Mouse (Mus musculus): ENCODE results near the gene Cyp2s1. TPM values are rescaled to one million over a fixed set of nuclear protein-coding genes. Genes with fewer than 3 reads are reported as not detected.

The Cyp2s1 gene
- polyA plus RNA-seq, 1 experiment from 2014 or later: 53.1 TPM

- H3K27ac ChIP-seq (ENCODE audit: low read length): peak within 1 kb of the TSS; percentile 86
- under 1% methylated on average over 29 of the region's 30 CpGs for WGBS
- H3K27me3 ChIP-seq (ENCODE audit: control insufficient read depth, insufficient read depth, low read length): no peaks in the 10 kb centered on the region
- peak; percentile 93 for ATAC-seq (ENCODE audit: insufficient read depth, low FRiP score)
- 0 out of 2 replicates have a peak, but pooled peaks cover 5% of the 10 kb centered on the region for H3K36me3 ChIP-seq (ENCODE audit: control insufficient read depth, insufficient read depth, low read length)
- peak within 1 kb of the TSS; percentile 70 for H3K4me3 ChIP-seq (replicated peaks; ENCODE audit: low read length)
- peak within 1 kb of the TSS; percentile 73 for H3K4me2 ChIP-seq (ENCODE audit: low read depth, low read length)
- peaks cover 19% of the 10 kb centered on the region for H3K4me1 ChIP-seq (ENCODE audit: control insufficient read depth, insufficient read depth, low read length)
- H3K9ac ChIP-seq (ENCODE audit: low read length): peak within 1 kb of the TSS; percentile 78
- no peaks in the 10 kb centered on the region for H3K9me3 ChIP-seq (replicated peaks; ENCODE audit: control insufficient read depth, low read length)
These were observed 28.2 kb downstream of the Cyp2s1 start, which contains the start of gene Axl for GRCm38 (mm10) chr7:25788220-25789128. Gene Axl (minus strand): TSS chr7:25788705.

DNA sequence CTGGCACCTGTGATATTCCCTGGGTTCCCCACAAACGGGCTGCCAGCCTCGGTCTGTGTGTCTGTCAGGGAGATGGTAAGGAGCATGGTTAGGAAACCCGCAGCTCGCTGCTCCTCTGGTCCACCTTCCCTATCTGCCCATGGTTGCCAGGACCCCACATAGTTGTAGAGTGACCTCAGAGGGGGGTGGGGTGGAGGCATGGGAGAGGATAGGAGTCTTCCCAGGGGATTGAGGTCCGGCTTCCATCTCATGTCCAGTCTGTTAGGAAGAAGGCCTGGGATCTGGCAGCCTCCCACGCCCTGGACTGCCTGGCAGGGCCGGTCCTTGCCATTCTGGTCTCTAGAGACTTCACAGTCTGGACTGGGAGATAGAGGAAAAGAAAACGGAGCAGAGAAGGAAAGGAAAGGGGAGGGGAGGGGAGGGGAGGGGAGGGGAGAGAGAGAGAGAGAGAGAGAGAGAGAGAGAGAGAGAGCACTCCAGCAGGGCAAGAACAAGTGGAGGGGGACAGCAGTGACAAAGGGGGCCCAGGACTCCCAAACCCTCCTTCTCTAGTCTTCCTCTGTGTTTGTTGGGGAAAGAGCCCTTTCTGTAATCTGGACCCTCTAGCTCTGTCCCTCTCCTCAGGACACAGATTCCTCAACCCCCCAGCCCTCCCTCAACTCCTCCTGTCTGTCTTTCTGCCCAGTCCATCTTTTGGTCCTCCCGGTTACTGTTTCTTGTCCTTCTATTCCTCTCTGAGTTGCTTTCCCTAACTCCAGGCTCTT is 29.1 kb downstream of the Cyp2s1 start:
- 0 out of 2 replicates have a peak, but pooled peaks cover 5% of the 10 kb centered on the region for H3K36me3 ChIP-seq (ENCODE audit: control insufficient read depth, insufficient read depth, low read length)
- no peaks in the 10 kb centered on the region for H3K27me3 ChIP-seq (ENCODE audit: control insufficient read depth, insufficient read depth, low read length)
- H3K9me3 ChIP-seq (replicated peaks; ENCODE audit: control insufficient read depth, low read length): no peaks in the 10 kb centered on the region
- peaks cover 19% of the 10 kb centered on the region for H3K4me1 ChIP-seq (ENCODE audit: control insufficient read depth, insufficient read depth, low read length)
- peak overlapping the region; percentile 70 for H3K4me3 ChIP-seq (replicated peaks; ENCODE audit: low read length)
- H3K9ac ChIP-seq (ENCODE audit: low read length): peak overlapping the region; percentile 78
- 0 out of 2 replicates have a peak, but pooled peaks have one; percentile 6 for ATAC-seq (ENCODE audit: insufficient read depth, low FRiP score)
- peak overlapping the region; percentile 73 for H3K4me2 ChIP-seq (ENCODE audit: low read depth, low read length)
- 17% methylated on average over 9 of the region's 9 CpGs for WGBS
- peak overlapping the region; percentile 86; the same call in 1 of the 2 replicates for H3K27ac ChIP-seq (ENCODE audit: low read length)

GRCm38 (mm10) chr7:25786974-25787373 is 29.7 kb downstream of the Cyp2s1 start:
- WGBS: 50% methylated on average over 4 of the region's 4 CpGs
- H3K27ac ChIP-seq (ENCODE audit: low read length): no peak overlapping the region
- peak overlapping the region; percentile 73; the same call in 1 of the 2 replicates for H3K4me2 ChIP-seq (ENCODE audit: low read depth, low read length)
- H3K27me3 ChIP-seq (ENCODE audit: control insufficient read depth, insufficient read depth, low read length): no peaks in the 10 kb centered on the region
- H3K36me3 ChIP-seq (ENCODE audit: control insufficient read depth, insufficient read depth, low read length): 0 out of 2 replicates have a peak, but pooled peaks cover 5% of the 10 kb centered on the region
- H3K9ac ChIP-seq (ENCODE audit: low read length): peak overlapping the region; percentile 78
- peaks cover 23% of the 10 kb centered on the region for H3K4me1 ChIP-seq (ENCODE audit: control insufficient read depth, insufficient read depth, low read length)
- ATAC-seq (ENCODE audit: insufficient read depth, low FRiP score): no peak
- no peaks in the 10 kb centered on the region for H3K9me3 ChIP-seq (replicated peaks; ENCODE audit: control insufficient read depth, low read length)
- H3K4me3 ChIP-seq (replicated peaks; ENCODE audit: low read length): peak overlapping the region; percentile 70; the same call in 1 of the 2 replicates

- no peak overlapping the region; the same call in 1 of the 2 replicates for H3K9ac ChIP-seq (ENCODE audit: low read length)
These were observed 31.0 kb downstream of the Cyp2s1 start for GRCm38 (mm10) chr7:25785752-25786151.

DNA sequence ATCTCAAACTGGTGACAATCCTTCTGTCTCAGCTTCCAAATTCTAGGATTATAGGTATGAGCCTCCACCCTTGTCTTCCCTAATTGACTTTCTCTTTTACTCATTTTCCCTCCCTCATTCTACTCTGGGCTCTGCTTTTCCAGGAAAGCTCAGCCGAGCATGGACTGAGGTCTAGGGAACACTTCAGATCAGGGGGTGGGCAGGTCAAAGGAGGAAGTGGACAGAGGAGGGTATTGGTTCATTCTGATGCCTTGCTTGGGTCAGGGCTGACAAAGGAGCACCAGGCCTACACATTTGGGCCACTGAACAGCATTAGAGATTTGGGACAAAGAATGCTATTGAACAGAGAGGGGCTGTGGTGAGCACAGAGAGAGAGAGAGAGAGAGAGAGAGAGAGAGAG is 31.9 kb downstream of the Cyp2s1 start:
- 0 out of 2 replicates have a peak, but pooled peaks cover 5% of the 10 kb centered on the region for H3K36me3 ChIP-seq (ENCODE audit: control insufficient read depth, insufficient read depth, low read length)
- H3K9me3 ChIP-seq (replicated peaks; ENCODE audit: control insufficient read depth, low read length): no peaks in the 10 kb centered on the region
- no peaks in the 10 kb centered on the region for H3K27me3 ChIP-seq (ENCODE audit: control insufficient read depth, insufficient read depth, low read length)
- H3K4me1 ChIP-seq (ENCODE audit: control insufficient read depth, insufficient read depth, low read length): peaks cover 34% of the 10 kb centered on the region
- no peak overlapping the region for H3K4me3 ChIP-seq (replicated peaks; ENCODE audit: low read length)
- H3K9ac ChIP-seq (ENCODE audit: low read length): no peak overlapping the region
- no peak for ATAC-seq (ENCODE audit: insufficient read depth, low FRiP score)
- no peak overlapping the region for H3K27ac ChIP-seq (ENCODE audit: low read length)
- no peak overlapping the region for H3K4me2 ChIP-seq (ENCODE audit: low read depth, low read length)
- 50% methylated on average over 1 of the region's 1 CpGs for whole genome bisulfite sequencing

More at GRCm38 (mm10) chr7:25785752-25786151, 31.0 kb downstream of the Cyp2s1 start:
- Histone ChIP-seq H3K27ac (ENCODE audit: low read length) (no peak overlapping the region), H3K36me3 (ENCODE audit: control insufficient read depth, insufficient read depth, low read length) (0 out of 2 replicates have a peak, but pooled peaks cover 5% of the 10 kb centered on the region), H3K4me2 (ENCODE audit: low read depth, low read length) (no peak overlapping the region), H3K27me3 (ENCODE audit: control insufficient read depth, insufficient read depth, low read length) (no peaks in the 10 kb centered on the region), H3K4me3 (replicated peaks; ENCODE audit: low read length) (no peak overlapping the region), H3K4me1 (ENCODE audit: control insufficient read depth, insufficient read depth, low read length) (peaks cover 35% of the 10 kb centered on the region), H3K9me3 (replicated peaks; ENCODE audit: control insufficient read depth, low read length) (no peaks in the 10 kb centered on the region)
- WGBS: 53% methylated on average over 4 of the region's 4 CpGs
- ATAC-seq (ENCODE audit: insufficient read depth, low FRiP score): no peak

- 53% methylated on average over 8 of the region's 8 CpGs for WGBS
- Histone ChIP-seq H3K4me1 (ENCODE audit: control insufficient read depth, insufficient read depth, low read length) (peaks cover 28% of the 10 kb centered on the region), H3K4me3 (replicated peaks; ENCODE audit: low read length) (no peak overlapping the region), H3K9me3 (replicated peaks; ENCODE audit: control insufficient read depth, low read length) (no peaks in the 10 kb centered on the region), H3K36me3 (ENCODE audit: control insufficient read depth, insufficient read depth, low read length) (peaks cover 6% of the 10 kb centered on the region; the same call in 1 of the 2 replicates), H3K27me3 (ENCODE audit: control insufficient read depth, insufficient read depth, low read length) (no peaks in the 10 kb centered on the region), H3K4me2 (ENCODE audit: low read depth, low read length) (no peak overlapping the region), H3K27ac (ENCODE audit: low read length) (no peak overlapping the region), H3K9ac (ENCODE audit: low read length) (no peak overlapping the region)
- ATAC-seq (ENCODE audit: insufficient read depth, low FRiP score): no peak
These were observed 33.0 kb downstream of the Cyp2s1 start for GRCm38 (mm10) chr7:25783746-25784145.

- H3K27ac ChIP-seq (ENCODE audit: low read length): peak overlapping the region; percentile 68
- no peaks in the 10 kb centered on the region for H3K9me3 ChIP-seq (replicated peaks; ENCODE audit: control insufficient read depth, low read length)
- no peak overlapping the region for H3K9ac ChIP-seq (ENCODE audit: low read length)
- H3K36me3 ChIP-seq (ENCODE audit: control insufficient read depth, insufficient read depth, low read length): peaks cover 15% of the 10 kb centered on the region
- peaks cover 28% of the 10 kb centered on the region for H3K4me1 ChIP-seq (ENCODE audit: control insufficient read depth, insufficient read depth, low read length)
- H3K4me3 ChIP-seq (replicated peaks; ENCODE audit: low read length): no peak overlapping the region
- ATAC-seq (ENCODE audit: insufficient read depth, low FRiP score): no peak
- peak overlapping the region; percentile 65; the same call in 1 of the 2 replicates for H3K4me2 ChIP-seq (ENCODE audit: low read depth, low read length)
- WGBS: 59% methylated on average over 6 of the region's 6 CpGs
- H3K27me3 ChIP-seq (ENCODE audit: control insufficient read depth, insufficient read depth, low read length): no peaks in the 10 kb centered on the region
These were observed 34.0 kb downstream of the Cyp2s1 start for GRCm38 (mm10) chr7:25782744-25783143.

DNA sequence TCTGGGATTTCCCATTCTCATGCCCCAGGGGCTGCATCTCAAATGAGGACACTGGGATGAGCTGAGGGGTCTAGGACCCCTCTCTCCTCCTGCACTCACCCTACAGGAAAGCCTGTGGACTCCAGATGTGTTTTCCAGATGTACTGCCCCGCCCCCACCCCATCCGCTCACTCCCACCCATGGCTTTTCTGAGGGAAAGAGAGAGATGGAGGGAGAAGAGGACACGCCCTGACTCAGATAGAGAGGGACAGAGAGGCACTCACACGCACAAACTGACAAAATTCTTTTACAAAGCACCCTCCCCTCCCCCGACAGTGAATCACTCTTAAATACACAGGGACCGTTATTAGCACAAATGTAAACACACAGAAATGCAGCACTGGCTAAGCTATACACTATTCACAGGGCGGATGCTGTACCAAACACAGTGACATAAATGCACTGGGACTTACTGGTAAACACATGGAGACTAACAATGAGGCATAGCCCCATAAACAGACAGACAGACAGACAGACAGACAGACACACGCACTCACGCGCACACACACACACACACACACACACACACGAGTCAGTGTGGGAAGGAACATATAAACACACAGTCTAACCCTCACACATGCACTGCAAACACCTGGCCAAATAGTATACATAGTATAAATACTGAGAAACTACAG is 34.6 kb downstream of the Cyp2s1 start:
- ATAC-seq (ENCODE audit: insufficient read depth, low FRiP score): peak; percentile 81
- Histone ChIP-seq H3K4me2 (ENCODE audit: low read depth, low read length) (peak overlapping the region; percentile 65), H3K27ac (ENCODE audit: low read length) (peak overlapping the region; percentile 90), H3K27me3 (ENCODE audit: control insufficient read depth, insufficient read depth, low read length) (no peaks in the 10 kb centered on the region), H3K4me3 (replicated peaks; ENCODE audit: low read length) (peak overlapping the region; percentile 35), H3K36me3 (ENCODE audit: control insufficient read depth, insufficient read depth, low read length) (peaks cover 15% of the 10 kb centered on the region), H3K9ac (ENCODE audit: low read length) (peak overlapping the region; percentile 68), H3K9me3 (replicated peaks; ENCODE audit: control insufficient read depth, low read length) (no peaks in the 10 kb centered on the region), H3K4me1 (ENCODE audit: control insufficient read depth, insufficient read depth, low read length) (peaks cover 23% of the 10 kb centered on the region)
- WGBS: 22% methylated on average over 11 of the region's 11 CpGs
